23 mouse cellular contexts compared by ENCODE assay signal in the genomic region with DNA sequence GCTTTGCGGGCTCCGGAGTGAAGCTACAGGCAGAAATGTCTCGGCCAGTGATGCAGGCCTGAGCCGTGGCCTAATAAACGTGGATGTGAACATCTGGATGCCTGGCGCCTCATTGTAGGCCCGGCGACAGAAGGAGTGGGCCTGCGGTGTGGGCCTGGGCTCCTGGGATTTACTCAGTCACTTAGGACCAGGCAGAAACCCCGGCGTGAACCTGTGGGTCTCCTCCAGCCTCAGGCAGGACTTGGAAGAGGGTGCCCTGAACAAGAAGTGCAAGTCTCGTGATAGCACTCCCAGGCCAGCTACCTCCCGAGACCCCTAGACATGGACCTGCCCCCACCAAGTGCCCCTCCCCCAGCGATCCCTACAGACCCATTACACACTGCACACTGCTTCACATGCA.
"Had no signal": no experiment of that assay in that cellular context is flagged by ENCODE, and none has a peak within 500 bp of the region (broad histone marks: within the 10 kb centered on the region; RNA-seq: fewer than 3 reads in every experiment).

No protein-coding gene starts in this region.

- H3K27ac ChIP-seq: heart, embryonic 10.5 days; hindbrain, embryonic 13.5 days; hindbrain, embryonic 15.5 days; hindbrain, postnatal 0 days; kidney, embryonic 15.5 days; kidney, postnatal 0 days; limb, embryonic 13.5 days; limb, embryonic 15.5 days; liver, embryonic 12.5 days; liver, embryonic 14.5 days had no signal

- H3K4me3 ChIP-seq: heart, embryonic 10.5 days; heart, embryonic 12.5 days; hindbrain, embryonic 13.5 days; hindbrain, embryonic 15.5 days; kidney, embryonic 15.5 days; limb, embryonic 13.5 days; limb, embryonic 15.5 days; liver, embryonic 12.5 days had no signal

- H3K27me3 ChIP-seq: heart, embryonic 12.5 days; hindbrain, embryonic 13.5 days; hindbrain, embryonic 15.5 days; kidney, embryonic 15.5 days; limb, embryonic 13.5 days; limb, embryonic 15.5 days; liver, embryonic 12.5 days had no signal

- DNase-seq: gastrocnemius, postnatal 14 days; gastrocnemius, postnatal 36 days; heart, adult 18-20 months; heart, postnatal 10 days; kidney, adult 11 months; kidney, adult 2 months; kidney, adult 9 months; kidney, postnatal 14 days; kidney, postnatal 36 days; layer of hippocampus, adult 9-11 months; layer of hippocampus, postnatal 36 days; left cerebral cortex, postnatal 4 days had no signal

- H3K9ac ChIP-seq: heart, embryonic 12.5 days; hindbrain, embryonic 13.5 days; hindbrain, embryonic 15.5 days; kidney, embryonic 15.5 days; limb, embryonic 13.5 days; limb, embryonic 15.5 days; liver, embryonic 12.5 days; liver, embryonic 14.5 days had no signal

- H3K9me3 ChIP-seq: heart, embryonic 10.5 days; hindbrain, embryonic 13.5 days; hindbrain, embryonic 15.5 days; kidney, embryonic 15.5 days; limb, embryonic 15.5 days; liver, embryonic 12.5 days had no signal

- H3K4me1 ChIP-seq: hindbrain, embryonic 13.5 days; limb, embryonic 13.5 days had no signal
